Mouse (Mus musculus): ENCODE measurements at regions not wholly inside any gene's neighbourhood (a gene's known extent, or its start where the extent isn't known, plus 50 kb on each side); places are given as distances from the start of the nearest gene placed in this dataset.

DNA sequence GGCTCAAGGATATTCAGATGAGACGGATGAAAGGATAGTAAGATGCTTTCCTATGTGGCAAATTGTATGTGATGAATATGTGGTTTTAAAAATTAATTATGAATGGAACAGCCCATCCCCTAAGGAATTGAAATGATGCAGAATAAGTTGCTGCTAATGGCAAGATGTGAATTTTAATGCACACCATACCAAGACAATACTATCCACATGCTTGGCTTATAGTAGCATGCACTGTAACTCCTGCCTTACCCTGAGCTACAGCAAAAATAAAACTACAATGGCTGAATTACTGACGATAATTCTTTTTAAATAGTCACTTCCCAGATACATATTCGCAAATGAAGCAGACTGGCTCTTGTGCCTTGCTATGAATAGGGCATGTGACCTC, 699.4 kb downstream of the 1700064H15Rik start:
- no peak for DNase-seq (ENCODE audit: low spot score in 2 of 2)

DNA sequence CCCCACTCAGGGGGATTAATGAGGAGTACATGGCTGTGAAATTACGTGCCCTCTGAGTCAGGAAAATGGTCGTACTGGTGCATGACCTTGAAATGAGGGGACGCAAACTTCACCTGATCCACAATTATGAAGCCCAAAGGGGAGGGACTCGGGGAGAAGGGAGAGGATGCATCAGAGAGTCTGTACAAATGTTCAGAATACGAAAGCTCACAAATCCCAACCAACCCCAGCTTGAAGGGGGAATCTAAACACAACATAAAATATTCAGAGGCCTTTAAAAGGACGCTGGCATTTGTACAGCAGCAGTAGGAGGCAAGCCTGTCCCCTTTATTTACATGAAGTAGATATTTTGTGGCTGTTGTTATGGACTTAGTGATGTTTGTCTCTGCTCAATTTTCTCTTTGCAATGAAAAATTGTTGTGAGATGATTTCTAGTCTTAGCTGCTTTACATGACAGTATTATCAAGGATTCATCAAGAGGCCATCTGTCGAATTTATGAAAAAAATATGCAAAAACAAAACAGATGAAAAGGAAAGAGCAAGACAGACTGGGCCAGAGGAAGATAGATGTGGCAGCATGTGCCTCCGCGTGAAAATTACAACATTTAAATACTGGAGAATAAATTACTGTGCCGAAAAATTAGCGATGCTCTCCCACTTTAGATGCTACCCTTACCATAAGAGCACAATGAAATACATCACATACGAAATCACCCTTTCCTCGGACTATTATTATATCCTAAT, 695.3 kb downstream of the 1700064H15Rik start:
- no peak for DNase-seq (ENCODE audit: low spot score in 2 of 2)

DNA sequence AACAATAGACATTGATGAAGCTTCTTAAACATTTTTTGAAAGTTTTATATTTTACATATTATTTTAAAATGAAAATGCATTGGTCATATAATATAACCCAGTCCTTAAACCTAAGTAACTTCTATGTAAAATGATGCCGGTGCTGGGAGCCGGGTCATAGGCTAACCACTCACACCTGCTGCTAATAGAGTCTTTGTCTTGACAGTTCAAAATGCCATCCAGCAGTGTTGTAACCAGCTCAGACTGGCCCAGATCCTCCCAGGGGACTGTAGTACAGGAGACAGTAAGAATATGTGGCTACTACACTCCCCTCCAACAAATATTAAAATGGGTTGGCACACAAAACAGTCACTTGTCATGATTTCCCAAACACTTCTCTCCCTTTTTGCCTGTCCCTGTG, 693.6 kb downstream of the 1700064H15Rik start:
- DNase-seq (ENCODE audit: low spot score in 2 of 2) = no peak

DNA sequence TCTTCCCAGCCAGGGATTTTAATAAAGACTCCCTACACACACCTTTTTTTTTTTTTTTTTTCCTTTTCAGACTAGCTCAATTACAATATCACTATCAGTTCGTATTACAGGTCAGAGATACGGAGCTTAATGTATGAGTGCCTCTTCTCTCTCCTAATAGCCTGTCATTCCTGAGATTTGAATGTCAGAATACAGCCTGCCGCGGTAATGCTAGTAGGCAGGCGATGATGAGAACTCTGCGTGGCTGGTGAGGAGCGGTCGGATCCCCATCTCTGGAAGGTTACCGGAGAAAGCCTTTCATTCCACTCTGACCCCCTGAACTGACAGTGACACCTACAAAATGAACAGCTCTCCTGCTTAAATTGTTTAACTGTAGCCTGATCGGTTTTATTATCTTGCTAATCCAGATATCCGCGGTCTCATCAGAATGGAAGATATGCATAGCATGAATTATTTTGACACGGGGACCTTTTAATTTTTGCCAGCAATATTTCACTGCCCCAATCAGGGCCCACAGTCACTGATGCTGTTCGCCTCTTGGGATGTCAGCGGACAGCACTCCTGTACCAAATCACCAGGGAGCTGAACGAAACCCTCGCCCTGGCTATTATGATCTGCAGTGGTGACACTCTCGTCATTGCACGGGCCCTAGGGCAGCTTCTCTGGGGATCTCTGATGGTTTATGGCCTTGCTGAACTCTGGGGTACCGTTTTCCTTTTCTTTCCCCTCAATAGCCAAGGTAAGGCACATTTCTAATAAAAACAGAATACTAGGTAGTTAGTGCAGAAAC, 690.9 kb downstream of the 1700064H15Rik start:
- no peak for DNase-seq (ENCODE audit: low spot score in 2 of 2)

DNA sequence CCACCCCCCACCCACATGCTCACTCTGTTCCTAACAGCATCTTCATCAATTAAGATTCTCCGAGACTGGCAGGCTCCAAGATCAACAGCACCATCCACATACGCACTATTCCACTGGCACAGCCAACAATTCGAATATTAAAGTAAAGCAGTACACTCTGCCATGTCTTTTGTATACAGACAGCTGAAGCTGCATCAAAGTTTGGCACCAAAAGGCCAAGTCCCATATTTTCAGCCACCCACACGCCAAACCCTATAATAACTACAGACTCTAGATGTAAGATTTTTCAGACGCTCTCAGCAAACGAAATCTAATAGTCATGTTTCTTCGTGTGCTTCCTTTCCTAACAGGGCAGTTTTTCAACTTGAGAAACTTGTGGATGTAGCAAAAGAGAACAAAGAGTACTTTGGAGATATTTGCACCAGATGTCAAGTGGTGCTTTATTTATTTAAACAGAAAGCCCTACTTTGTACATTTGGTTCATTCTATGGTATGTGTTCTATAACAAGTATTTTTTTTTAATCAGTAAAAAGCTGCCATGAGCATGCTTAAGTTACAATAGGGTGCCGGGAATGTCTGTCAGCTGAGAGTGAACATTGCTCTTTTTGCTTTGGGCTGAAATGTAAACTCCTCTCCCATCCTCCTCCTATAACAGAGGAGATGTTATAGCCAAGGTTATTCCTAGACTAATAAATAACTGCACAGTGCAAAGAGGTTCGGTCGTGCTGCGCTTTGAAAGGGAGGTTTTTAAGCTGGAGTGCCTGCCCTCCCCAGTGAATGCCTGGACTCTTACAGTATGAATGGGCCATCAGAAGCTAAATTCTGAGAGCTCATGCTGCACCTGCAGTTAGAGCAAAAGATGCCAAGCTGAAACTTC, 686.9 kb downstream of the 1700064H15Rik start:
- no peak for DNase-seq (ENCODE audit: low spot score in 2 of 2)

DNA sequence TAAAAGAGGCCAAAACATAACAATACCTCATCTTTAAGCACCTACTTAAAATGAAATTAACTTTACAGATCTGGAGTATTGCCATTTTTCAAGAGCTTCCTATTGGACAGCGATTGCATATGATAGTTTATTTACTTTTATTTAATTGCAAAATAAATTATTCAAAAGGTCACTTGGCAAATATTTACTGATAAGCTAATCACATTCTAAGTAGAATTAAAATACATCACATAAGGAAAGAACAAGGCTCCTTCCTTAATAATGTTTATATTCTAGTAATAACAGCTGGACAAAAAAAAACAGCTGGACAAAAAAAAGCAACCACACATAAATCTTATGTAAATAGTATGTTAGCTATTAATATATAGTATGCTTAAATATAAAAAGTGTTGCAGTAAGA, 668.1 kb downstream of the 1700064H15Rik start:
- no peak for DNase-seq (ENCODE audit: low spot score in 2 of 2)

DNA sequence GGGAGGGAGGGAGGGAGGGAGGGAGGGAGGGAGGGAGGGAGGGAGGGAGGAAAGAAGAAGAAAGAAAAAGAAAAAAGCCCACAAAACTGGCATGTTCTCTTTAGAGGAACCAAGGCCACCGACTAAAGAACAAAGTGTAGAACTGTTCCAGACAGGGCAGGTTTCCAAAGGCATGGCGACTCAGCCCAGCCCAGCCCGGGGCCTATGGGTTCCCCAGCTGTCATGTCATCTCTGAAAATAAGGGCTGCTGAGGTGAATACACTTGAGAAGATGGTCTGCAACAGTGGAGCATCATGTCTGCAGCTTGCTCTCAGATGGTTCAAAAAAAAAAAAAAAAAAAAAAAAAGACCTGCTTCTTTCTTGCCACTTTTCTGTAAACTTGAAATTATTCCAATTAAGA, 639.8 kb downstream of the 1700064H15Rik start:
- DNase-seq (ENCODE audit: low spot score in 2 of 2) = no peak

DNA sequence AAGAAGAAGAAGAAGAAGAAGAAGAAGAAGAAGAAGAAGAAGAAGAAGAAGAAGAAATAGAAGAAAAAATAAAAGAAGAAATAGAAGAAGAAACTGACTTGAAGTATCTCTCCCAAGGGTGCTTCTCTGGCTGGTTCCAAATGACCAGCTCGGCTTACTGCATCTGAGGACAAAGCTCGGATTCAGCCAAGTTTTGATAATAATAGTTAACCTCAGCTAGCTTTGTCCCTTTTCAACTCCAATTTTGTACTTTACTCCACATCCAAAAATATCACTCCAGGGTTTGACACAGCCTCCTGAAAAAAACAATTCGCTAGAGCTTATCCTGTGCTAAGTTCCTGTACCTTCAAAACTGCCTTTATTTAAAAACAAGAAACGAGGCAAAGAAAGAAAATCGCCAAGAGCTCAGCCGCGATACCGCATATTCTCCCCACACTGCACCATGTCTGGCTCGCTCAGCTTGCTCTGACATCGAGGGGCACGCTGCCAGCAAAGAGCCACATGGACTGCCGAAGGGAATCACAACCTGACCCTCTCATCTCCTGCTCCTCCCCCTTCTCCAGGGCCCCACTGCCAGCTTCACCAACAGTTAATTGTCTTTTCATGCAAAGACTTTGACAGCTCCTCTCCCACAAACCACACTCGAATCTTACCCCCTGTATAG, 638.8 kb downstream of the 1700064H15Rik start:
- DNase-seq (ENCODE audit: low spot score in 2 of 2) = peak; percentile 2 to 8

DNA sequence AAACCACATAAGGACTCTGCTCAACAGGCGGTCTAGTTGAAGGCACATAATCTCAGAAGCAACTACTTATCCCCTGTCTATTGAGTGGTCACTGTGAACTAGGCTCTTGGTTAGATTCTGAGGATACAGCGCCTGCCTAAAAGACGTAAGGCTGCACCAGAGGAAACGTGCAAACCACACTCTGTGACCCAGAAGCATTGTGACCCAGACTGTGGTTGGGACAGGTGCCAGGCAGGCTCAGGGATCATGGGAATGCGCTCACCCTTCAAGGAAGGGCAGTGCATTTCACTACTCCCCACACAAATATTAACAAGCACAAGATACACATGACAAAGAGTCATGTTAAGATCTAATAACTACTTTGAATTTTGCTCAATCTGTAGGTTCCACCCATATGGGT, 628.3 kb downstream of the 1700064H15Rik start:
- DNase-seq (ENCODE audit: low spot score in 2 of 2) = peak in 1 of 2 experiments; percentile 6

DNA sequence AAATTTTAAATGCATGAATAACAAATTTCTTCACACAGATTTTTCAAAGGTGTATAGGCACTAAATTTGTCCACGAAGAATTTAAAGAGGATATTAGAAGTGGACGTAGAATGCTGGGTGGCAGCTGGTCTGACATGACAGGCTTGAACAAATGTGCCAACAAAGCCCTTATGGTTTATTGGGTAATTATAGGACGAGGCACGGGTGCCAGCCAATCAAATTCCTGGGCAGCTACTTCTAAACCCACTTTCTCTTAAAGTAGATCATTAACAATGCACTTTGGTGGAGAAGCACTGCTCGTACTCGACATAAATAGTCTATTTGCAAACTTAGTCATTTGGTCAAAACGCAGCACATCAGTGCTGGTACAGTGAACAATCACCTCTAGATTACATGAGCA, 626.4 kb downstream of the 1700064H15Rik start:
- no peak for DNase-seq (ENCODE audit: low spot score in 2 of 2)

DNA sequence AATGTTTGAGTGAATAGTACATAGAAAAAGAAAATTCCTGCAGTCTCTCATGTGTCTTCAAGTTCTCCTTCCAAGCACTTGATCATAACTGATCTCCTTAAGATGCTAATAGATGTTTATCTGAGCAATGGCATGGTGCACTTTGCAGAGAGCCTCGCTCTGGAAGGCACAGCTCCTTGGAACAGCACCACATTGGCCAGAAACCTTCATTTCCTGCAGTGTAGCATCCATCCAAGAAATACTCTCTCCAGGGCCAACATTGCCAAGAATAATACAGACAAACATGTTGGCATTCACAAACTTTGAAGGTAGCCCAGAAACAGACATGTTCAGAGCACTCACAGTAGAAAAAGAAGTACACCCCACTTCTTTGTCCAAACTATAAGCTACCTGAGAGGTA, 623.7 kb downstream of the 1700064H15Rik start:
- DNase-seq (ENCODE audit: low spot score in 2 of 2) = no peak

DNA sequence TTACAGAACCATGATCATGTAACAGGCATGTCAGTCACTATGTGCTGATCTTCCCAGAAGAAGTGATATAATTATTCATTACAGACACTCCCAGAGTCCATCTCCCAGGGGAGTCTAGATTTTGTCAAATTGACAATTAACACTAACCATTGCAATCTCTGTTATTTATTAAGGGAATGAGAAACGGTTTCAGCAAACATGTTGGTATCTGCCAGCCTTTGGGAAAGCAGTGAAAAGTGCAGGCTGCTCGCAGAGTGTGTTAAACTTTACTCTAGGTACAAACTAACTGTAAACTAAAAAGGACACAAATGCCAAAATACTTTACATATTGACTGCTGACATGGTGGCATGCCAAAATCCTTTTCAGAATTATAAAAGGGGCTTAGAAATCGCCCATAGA, 583.9 kb downstream of the 1700064H15Rik start:
- no peak for DNase-seq (ENCODE audit: low spot score in 2 of 2)

DNA sequence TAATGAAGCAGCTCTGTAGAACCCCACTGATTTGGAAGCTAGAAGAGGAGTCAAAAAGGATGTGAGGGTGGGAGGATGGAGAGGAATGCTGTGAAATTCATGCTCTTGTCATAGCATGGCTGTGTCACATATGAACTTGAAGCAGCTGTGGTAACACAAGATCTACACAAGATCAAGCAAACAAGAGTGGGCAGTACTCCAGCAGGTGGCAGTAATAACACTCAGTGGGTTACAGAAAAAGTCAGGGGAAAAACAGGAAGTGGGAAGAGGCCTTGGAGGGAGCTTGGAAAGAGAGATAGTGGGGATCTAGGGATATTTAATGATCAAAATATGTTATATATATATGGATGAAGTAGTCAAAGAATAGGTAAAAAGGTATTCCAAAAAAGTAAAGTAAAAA, 582.5 kb downstream of the 1700064H15Rik start:
- DNase-seq (ENCODE audit: low spot score in 2 of 2) = no peak

DNA sequence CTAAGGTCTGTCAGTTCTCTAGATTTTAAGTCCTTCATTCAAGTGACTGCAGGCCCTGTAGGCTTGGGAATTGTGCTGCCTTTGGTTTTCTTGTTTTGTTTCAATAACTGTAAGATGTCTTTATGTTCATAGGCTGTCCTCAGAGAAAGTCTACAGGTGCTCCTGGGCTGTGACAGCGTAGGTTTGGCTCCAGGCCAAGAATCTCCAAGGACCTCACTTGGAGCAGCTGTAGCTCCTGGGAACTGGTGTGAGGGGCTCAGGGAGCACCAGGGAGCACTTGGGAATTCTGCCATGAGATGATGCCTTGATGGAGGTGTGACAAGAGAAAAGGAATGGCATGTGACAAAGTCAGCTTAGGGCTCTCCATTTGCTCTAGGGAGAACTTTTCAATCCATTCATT, 581.9 kb downstream of the 1700064H15Rik start:
- DNase-seq (ENCODE audit: low spot score in 2 of 2) = no peak

DNA sequence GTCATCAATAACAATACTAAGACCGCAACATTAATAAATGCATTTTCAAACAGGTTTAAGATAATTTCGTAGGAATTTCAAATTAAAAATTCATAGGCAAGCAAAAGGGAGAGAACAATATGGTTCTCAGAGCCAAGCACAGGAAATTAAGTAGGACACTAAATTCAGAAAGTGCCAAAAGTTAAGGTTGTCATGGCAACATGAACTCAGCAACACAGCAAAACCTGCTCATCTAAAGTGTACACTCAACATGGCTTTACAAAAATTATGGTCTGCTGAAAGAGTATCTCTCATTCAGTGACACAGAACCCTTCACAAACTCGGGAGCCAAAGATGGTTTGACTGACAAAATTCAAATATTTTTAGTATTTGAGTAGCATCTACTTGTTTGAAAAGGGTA, 572.5 kb downstream of the 1700064H15Rik start:
- DNase-seq (ENCODE audit: low spot score in 2 of 2) = no peak

DNA sequence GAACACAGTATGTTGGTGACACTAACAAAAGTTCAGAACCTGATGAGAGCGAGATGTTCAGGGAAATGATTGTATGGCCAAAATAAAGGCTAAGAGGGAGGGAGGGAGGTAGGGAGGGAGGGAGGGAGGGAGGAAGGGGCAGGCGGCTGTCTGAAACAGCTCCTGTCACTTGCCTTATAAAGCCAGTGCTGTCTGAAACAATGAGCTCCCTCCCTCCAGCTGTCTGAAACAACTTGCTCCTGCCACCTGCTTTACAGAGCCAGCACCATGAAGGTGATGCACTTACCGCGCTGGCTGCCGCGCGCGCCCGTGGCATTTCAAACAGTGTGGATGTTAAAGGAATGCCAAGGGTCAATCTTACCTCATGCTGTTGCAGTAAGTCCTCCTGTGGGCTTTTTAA, 571.9 kb downstream of the 1700064H15Rik start:
- no peak for DNase-seq (ENCODE audit: low spot score in 2 of 2)

DNA sequence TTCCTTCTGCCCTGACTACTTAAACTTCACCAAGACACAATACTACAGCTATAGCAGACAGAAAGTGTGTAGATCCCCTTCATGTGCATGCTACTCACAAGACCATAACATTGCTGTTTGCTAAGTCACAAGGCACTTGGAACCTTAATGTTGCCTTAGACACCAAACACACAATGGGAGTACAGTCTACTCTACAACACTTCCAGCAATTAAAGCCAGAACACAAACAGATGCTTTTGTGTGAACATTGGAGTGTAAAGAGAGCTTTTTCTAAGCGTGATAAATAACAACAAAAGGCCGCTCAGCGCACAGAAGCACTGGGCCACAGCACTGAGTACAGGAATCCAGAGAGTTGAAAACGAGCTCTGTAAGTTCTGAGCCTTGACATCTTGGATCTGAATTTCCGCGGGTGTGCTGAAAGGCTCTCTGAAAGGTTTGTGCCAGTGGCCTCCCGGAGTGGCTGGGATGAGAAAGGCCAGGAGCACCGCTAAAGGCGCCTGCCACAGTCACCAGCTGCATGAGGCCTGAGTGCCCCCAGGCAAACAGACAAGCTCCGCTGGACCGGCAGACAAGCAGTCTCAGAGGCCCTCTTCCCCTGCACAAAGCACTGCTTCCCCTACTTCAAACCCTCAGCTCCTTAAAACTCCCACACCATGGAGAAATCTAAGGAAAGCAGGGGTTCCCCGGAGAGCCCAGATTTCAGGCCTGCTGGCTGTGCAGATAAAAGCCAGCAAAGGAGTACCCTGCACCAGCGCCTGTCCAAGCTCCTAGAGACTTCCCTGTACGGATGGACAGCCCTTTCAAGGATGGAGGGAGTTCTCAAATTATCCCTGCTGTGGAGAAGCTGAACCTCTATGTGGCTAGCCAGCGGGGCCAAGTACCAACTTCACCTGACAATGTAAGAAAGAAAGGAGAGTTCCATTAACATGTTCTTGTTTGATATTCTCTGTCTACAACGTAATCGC, 568.3 kb downstream of the 1700064H15Rik start:
- no peak for DNase-seq (ENCODE audit: low spot score in 2 of 2)

DNA sequence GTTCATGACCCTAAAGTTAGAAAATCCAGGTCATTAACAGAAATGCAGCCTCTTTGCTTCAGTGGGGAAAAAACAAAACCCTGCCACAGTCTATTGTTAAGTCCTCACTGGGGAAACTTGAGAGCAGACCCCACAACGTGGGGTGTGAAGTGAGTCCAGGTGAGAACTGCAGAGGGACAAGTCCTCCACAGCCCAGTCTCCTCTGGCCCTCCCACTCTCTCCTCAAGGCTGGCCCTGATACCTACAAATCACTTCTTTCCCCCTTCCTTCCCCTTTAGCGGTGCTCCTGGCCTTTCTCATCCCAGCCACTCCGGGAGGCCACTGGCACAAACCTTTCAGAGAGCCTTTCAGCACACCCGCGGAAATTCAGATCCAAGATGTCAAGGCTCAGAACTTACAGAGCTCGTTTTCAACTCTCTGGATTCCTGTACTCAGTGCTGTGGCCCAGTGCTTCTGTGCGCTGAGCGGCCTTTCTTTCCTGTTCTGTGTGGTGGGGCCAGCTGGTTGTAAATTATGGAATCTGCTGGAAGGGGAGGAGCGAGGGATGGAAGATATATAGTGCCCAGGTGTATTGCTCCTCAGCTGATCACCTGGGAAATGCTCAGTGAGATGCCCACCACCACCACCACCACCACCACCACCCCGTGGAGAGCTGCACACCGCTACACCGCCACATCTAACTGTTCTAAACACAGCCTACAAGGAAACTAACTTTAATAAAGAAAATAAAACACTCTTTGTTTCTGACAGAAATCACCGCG, 566.8 kb downstream of the 1700064H15Rik start:
- DNase-seq (ENCODE audit: low spot score in 2 of 2) = no peak

DNA sequence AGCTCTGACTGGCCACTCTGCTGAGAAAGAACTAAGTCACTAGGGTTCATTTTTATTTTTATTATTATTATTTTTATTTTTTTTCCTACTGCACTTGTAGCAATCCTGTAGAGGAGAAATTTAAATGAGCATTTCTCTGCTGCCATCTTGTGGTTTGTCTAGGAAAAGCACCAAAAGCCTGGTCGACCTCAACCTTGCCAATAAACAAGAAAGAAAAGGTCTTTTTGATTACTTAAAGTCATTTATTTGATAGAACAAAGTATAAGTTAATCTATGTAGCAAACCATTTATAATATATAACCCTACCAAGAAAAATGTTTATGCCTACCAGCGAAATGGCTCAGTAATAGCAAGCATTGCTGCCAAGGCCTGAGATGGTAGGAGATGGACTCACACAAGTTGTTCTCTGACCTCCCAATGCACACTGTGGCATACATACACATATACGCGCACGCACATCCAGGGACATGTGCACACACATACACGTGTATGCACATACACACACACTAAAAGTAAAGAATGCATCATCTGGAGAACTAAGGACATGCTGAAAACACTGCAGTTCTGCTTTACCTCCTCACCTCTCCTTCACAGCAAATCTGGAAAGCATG, 566.1 kb downstream of the 1700064H15Rik start:
- peak in 1 of 2 experiments; percentile 21 for DNase-seq (ENCODE audit: low spot score in 2 of 2)
